Mouse (Mus musculus) left cerebral cortex, postnatal 36 days (tissue): ENCODE measurements at regions not wholly inside any gene's neighbourhood (a gene's known extent, or its start where the extent isn't known, plus 50 kb on each side); places are given as distances from the start of the nearest gene placed in this dataset.

Experiments used
- DNase-seq, 2 experiments: peaks; one replicate each; pipeline ENCODE4 v3.0.0; 2021 to 2022; ENCODE audit warnings: low spot score in 2 of 2, mixed read lengths in 1 of 2
- intact Hi-C: fragments of 180-260 bp; cut with DNase I; formaldehyde crosslinking; loops from one replicate; pipeline ENCODE4 v1.15.1; 2025

DNA sequence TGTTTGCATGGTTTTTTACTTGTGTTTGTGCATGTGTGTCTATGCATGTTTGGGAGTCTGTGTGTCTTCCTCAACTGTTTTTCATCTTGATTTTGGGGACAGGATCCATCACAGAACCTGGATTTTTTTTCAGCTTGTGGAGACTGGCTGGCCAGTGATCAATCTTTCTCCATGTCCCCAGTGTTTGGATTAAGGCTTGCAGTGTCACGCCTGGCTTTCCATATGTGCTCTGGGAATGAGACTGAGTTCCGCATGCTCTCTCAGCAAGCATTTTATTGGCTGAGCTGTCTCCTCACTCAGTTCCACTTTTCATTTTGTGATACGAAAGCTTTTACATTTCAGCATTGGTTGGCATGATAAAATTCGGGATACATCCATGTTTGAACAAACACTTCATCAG, 740.1 kb upstream of the Frg1 start:
- intact Hi-C loops: no loop called here
- DNase-seq: no peak

DNA sequence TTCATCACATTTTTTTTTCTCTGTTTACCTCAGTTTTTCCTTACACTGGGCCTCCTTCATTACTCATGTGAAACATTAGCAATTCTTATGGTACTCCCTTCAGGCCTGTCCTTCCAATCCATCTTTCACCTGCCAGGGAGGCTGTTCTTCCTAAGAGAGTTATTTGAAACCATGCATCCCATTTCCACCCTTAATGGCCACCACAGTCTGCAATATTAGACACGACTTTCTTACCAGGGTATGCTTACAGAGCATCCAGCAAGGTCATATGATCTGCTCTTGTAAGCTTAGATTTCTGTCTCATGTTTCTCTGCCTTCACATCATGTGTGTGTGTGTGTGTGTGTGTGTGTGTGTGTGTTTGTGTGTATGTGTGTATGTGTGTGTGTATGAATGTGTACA, 739.7 kb upstream of the Frg1 start:
- intact Hi-C loops: no loop called here
- no peak for DNase-seq

DNA sequence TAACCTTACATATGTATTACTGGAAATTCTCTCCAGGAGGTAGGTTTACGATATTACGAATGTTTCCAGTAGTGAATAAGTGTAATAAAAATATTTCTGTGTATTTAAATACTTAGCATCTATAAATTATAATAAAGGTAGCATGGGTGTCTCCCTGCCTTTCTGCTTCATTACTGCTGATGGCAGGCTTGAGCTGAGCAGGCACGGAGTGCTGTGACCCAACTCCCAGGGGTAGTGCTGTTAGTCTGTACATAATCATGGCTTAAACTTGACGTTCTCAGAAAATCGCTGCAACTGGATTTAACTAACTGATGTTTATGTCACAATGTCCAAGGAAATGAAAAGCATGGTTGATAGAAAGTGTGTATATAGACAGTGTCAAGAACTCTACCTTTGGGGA, 727.8 kb upstream of the Frg1 start:
- no peak for DNase-seq
- intact Hi-C loops: no loop called here

DNA sequence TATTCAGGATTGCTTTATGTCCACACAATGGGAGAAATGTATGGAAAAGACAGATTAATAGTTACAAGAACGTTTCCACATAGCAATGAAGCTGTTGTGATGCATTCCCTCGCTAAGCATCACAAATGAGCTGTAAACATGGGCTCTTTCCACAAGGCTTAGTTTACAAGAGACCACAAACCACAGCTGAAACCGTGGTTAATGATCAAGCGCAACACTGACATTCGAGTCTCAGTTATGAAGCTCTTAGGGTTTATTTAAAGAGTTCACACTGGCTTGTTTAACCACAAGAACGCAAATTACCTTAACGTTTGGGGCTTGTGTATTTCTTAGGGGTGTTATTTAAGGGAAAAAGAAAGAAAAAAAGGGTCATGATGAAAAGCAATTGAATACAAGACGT, 727.3 kb upstream of the Frg1 start:
- no peak for DNase-seq
- intact Hi-C loops: no loop called here

DNA sequence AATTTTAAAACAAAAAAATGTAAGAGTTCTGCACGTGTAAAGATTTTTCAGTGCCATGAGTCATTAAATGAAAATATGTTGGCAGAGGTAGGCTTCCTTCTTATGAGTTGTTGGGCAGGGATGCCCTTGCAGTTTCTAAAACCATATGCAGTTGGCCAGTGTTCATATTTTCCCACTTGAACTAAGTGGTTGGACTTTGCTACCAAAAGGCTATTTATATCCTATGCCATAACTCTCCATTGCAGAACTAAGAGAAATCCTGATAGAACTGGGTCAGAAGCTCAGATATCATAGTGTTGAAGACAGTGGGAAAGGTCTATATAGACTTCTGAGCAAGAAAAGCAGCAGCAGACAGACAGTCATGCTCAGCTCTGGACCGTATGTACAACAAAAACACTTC, 690.7 kb upstream of the Frg1 start:
- intact Hi-C loops: no loop called here
- no peak for DNase-seq

DNA sequence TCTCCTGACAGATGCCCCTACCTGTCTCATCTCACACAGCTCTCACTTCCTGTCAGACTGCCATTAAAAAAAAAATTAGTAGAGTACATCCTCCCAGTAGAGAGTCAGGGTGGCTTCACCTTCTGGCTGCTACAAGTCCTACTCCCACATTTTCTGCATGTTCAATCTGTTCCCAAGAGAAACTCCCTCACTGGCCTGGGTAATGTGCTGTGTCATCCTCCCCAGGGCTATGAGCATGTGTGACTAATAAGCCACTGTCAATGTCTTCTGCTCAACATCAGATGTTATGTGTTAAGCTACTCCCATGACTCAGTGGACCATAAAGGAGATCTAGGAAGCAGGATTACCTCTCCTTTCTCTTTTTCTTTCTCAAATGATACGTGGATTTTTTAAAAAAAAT, 652.4 kb upstream of the Frg1 start:
- intact Hi-C loops: no loop called here
- no peak for DNase-seq

DNA sequence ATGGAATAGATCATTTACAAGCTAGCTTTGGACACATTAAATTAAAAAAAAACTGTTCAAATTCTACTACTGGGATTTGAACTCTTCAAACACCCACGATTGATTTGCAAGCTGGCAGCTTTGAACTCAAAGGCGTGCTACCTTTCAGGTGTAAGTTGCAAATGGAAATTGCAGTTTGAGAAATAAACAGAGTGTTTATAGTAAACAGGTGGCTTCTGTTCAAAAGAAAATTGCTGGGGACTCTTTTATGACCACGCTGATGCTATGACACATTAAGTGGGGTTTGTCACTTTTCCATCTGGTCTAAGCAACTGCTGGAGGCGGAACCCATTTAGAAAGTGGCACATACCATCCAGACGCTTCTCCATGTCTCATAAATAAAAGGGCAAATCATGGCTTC, 626.7 kb upstream of the Frg1 start:
- no peak for DNase-seq
- intact Hi-C loops: no loop called here

DNA sequence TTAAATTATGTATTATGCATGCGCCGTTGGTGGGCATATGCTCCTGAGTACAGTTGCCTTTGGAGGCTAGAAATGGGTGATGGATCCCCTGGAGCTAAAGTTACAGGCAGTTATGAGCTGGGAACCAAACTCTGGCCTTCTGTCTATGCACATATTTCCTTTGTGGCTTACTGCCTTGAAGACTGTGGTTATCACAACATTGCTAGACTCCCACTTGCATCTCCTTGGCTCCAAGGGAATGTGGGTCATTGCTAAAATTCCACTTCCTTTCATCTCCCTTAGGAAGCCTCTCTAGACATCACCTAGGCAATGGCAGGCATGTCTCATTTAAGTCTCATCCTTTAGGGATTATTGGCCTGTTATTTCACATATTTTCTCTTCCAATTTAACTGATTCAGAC, 622.4 kb upstream of the Frg1 start:
- DNase-seq: no peak
- intact Hi-C loops: no loop called here

DNA sequence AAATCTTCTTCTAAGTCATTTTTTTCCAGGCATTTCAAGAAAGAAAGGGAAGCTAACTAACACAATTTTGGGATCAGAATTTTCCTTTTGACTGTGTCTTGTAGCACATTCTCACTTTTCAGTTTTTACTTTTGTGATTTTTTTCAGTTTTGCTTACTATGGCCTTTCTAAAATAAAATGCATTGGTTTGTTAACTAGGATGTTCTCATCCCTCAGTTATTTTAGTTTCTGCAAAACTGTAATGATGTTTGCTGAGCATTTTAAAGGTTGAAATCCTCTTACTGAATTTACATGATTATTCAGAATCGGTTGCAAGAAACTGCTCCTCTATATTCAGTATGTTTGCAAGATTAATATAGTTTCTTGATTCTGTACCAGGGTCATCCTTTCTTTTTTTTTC, 610.1 kb upstream of the Frg1 start:
- intact Hi-C loops: no loop called here
- no peak for DNase-seq

DNA sequence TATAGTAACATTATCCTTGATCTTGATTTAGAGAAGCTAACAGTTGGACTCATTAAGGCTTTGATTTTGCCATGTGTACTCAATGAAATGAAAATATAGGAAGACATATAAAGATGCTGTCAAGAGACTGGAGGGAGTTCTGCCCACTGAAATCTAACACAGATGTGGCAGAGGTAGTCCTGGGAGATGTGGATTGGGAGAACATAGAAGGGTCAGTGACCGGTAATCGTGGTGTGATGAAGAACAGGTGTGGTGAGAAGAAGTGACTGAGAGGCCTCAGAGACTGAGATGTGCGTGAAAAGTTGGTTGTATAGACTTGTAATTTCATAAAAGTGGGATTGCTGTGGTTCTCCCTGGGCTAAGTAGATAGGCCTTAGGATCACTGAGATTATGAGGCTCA, 600.9 kb upstream of the Frg1 start:
- no peak for DNase-seq
- intact Hi-C loops: no loop called here

DNA sequence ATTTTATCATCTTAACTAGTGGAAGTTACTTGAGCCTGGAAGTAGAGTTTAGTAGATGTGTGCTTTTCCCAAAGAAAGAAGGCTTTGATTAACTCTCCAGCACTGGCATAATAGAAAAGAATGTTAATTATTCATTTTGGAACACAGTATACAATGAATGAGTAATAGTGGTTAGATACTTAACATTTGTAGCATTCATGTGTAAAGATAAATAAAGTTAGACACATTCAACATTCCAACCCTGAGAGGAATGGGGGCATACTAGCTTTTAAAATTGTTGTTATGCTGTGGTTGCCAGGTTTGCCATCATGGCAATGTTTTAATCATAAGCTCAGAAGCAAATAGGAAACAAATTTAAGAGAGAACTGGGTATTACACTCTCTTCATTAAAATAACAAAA, 586.3 kb upstream of the Frg1 start:
- intact Hi-C loops: no loop called here

DNA sequence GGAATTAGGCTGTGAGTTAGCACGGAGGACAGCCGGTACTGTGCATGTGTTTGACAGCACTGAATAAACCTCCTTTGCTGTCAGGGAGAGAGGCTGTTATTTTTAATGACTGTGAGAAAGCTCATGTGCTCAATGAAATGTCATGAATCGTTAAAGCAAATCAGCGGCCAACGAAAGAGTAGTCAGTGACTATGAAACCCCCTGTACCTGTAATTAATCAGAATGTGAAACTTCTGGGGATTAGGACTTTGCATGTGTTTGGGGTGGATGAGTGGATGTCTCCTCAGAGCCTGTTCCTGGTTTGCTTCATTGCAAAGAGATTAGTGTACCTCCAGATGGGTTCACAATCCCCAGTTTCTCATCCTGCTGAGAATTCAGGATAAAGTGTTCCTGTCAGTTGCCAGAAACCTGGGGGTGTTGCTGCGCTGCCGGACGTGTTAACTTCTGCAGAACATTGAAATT, 572.2 kb upstream of the Frg1 start:
- intact Hi-C loops: no loop called here
- peak; percentile 47 to 55 for DNase-seq

More for the DNA sequence above, 586.3 kb upstream of the Frg1 start:
- no peak for DNase-seq

DNA sequence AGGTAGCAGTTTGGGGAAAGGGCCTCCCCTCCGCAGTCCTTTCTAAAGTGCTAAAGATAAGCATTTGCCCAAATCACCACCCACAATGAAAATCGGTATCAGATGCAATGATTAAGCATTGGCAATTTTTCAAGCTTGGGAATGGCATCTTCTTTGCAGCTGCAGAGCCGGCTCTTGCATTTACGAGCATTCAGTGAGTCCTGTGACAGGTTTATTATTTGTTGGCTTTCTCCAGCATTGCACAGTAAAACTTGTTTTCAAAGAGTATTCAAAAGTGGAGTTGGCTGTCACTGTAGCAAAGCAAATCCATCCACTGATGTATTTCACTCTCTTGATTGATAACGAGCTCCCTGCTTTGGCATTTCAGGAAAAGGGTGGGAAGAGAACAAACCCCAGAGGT, 571.3 kb upstream of the Frg1 start:
- intact Hi-C loops: no loop called here
- DNase-seq: no peak

DNA sequence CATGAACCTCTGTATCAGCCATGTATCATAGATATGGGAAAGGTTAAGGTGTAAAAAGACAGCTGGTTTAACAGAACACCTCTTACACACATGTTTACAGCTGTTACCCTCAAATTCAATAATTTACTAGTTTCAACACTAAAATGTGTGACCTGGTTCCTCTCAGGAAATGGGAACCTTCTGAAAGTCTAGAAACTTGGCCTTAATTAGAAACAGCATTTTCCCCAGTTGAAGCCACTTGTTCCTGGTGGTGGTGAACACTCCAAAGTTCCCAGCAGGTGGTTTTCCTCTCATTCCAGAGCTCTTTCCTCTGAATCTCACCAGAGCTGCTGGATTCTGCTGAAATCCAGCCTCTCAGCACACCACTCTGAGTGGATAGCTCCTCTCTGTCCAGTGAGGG, 570.5 kb upstream of the Frg1 start:
- intact Hi-C loops: no loop called here
- no peak for DNase-seq

DNA sequence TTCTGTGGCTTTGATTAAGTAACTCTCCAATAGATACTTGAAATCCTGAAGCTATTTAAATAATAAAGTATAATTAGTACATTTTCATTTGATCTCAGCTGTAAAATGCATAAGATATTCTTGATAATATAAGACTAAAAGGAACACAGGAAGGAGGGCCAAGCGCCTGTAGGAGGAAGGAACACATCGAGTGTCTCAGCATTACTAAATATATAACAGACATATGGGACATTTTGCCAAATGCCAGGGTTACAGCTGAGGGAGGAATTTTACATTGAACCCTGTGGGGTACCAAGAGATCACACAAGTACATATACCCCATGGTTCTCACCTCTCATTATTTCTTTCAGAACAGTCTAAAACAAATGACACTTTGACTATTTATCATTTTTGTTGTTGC, 555.5 kb upstream of the Frg1 start:
- intact Hi-C loops: loop anchor here (5.0 kb wide), 1 partner anchor 145 kb away; no protein-coding TSS in a partner anchor
- peak in 1 of 2 experiments; percentile 8 for DNase-seq

DNA sequence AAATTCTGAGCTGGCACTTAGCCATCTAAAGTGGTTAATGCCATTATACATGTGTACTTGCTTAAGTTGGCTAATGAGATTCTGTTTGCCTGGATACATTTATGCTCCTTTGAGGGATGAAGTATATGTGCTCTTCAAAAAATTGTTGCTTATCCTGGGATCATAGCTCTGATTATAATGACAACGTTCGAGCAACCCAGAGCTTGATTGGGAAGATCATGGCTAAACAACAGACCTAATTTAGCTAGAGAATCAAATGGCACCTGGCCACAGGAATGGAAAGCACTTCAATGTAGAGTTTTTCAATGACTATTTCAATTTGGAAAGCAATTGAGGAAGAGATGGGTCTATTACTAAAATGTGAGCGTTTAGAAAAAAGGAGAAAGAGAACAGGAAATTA, 553.7 kb upstream of the Frg1 start:
- intact Hi-C loops: loop anchor here (5.0 kb wide), 1 partner anchor 143 kb away; no protein-coding TSS in a partner anchor
- DNase-seq: no peak

DNA sequence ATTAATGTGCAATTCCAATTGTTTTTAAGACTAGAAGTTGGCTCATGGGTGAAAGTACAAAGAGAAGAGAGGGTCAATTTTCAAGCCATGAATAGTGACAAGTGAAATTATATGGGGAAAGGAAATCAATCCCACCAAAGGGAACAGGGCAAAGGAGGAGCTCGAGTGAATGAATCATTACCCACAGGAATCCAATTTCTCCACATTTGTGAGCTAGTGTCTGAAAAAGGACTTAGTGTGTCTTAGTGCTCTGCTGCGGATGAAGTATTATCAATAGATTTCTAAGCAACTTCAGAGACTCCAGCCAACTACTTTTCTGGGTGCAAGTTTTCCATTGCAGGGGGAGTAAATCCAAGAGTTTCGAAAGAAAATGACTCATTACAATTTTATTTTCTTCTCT, 552.5 kb upstream of the Frg1 start:
- intact Hi-C loops: no loop called here
- no peak for DNase-seq

DNA sequence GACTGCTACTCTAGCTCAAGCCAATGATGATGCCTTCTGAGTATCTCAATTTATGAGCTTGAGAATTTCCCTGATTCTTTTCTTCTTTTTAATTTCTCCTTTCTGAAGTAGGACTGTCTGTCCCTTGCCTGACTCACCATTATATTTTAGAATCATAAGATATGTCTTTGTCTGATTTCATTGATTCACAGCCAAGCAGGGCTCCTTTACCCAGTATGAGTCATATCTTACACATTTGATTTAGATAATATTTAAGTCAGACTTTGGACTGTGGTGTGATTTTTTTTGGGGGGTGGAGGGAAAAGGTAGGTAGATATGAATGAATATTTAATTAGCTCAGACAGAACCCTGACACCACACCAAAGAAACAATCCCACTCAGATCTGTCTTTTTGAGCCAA, 547.2 kb upstream of the Frg1 start:
- DNase-seq: no peak
- intact Hi-C loops: no loop called here

DNA sequence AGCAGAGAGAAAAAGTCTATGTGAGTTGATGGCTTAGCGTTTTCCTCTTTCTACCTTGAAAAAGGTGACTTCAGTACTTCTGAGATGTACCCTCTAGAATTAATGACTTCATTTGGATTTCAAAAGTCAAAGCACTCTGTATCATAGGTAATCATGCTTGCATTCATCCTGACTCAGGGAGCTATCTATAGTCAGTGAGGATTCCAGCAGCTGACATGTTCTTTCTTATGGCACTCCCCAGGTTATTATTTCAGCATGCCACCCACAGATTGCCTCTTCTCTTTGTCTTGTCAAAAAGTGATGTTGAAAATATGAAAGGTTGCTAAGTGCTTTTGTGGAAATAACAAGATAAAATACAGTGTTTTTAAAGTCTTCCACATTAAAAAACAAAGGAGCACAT, 540.0 kb upstream of the Frg1 start:
- intact Hi-C loops: no loop called here
- DNase-seq: no peak

DNA sequence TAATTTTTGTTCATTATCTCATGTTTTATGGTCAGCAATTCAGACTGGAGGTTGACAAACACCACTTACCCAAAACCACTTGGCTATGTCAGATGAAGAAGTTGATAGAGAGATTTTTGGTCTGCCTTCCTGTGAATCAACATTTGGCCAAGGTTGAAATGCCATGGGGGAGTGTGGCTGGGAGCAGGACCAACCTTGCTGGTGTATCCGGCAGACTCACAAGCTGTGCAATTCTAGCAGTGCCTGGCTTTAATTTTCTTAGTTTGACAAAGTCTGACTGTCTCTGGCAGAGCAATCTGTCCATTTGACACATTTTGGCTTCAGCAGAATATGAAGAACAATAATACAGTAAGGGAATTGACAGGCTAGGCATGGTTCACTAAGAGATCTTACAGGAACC, 533.9 kb upstream of the Frg1 start:
- no peak for DNase-seq
- intact Hi-C loops: no loop called here

DNA sequence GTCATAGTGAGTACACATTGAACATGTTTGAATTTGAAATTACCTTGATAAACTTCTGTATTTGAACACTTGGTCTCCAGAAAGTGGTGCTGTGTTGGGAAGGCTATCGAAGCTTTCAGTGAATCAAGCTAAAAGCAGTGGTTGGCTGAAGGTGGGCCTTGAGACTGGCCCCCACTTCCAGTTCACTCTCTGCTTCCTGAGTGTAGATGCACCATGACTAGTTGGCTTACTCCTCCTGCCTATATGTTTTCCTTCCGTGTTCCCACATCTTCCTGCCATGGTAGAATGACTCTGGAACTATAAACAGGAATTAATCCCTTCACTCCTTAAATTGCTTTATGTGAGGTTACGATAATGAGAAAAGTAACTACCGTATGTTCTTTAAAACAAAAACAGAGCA, 522.4 kb upstream of the Frg1 start:
- no peak for DNase-seq
- intact Hi-C loops: no loop called here

DNA sequence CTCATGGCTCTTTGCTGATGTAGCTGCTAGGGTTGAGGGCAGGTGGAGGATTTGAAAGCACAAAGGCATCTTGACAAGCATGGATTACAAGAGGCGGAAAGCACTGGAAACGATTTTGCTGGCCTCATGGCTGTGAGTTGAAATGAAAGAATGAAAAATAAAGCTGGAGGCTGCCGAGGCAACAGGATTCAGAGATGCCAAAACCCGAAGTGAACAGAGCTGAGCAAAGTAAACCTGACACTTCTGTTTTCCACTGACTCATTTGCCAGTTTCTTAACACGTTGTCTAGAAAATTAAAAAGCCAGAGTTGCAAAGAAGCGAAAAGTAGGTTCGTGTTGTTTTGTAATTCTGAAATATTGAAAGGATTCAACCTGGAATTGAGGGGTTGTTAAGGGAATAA, 504.2 kb upstream of the Frg1 start:
- DNase-seq: peak; percentile 16 to 17
- intact Hi-C loops: no loop called here

DNA sequence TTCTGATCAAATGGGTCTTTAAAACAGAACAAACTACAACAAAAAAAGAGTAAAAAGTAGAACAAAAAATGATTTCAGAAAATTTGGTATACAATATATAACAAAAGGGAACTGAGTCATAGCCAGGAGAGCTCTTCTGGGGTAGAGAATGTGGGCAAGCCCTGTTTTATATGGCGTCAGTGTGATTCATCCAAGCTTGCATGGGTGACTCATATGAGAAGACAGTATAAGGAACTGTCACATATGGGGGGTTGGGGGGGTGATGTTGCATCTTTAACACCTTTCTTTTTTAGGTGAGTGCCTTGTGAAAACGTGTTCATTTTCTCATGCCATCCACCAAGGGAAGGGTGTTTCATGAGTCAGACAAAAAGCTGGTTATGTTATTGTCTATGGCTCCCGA, 503.7 kb upstream of the Frg1 start:
- peak; percentile 8 to 23 for DNase-seq
- intact Hi-C loops: no loop called here
